Mouse (Mus musculus): ENCODE measurements around the gene Ptp4a2.

DNA sequence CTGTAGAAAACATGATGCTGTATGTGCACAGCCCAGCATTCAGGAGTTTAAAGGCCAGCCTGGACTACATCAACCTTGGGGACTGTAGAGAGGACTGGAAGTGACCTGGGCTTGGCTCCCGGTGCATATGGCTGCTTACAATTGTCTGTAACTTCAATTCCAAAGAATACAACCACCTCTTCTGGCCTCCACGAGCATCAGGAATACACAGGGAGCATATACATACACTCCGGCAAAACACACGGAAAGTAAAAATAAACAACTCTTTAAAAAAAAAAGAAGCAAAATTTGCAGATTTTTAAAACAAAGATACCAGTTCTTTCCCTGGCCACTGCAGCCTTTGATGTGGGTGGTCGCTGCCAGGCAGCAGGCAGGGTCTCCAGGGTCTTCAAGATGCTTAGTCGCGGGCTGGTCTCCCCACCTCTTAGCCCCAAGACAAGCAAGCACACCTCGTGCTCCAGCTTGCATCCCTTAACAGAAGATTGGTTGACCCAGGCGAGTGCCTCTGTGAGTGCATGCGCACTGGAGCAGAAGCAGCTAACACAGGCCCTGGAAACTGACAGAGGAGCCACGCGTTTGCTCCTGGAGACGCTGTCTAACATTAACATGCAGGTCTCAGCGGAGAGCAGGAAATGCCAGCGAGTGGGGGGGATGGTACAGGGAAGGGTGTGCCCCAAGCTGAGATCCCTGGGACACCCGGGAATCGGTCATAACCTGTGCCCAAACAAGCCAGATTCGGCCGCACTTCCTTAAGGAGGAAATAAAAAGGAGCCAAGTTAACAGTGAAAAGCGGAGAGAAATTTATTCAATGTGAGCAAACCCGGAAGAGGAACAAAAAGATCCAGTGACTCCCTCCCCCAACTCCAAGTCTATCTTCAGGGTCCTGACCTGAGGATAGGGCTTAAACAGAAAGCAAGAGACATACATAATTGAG lies 66.1 kb downstream of the Ptp4a2 start:
- TF ChIP-seq CTCF (IDR thresholded peaks at IDR 0.05; ENCODE audit: low read depth, low read length) = no peak
- TF ChIP-seq GATA1 (IDR thresholded peaks at IDR 0.05; ENCODE audit: borderline replicate concordance, low read length) = no peak
